Mouse (Mus musculus): ENCODE measurements around the gene Fam43a. TPM values are rescaled to one million over a fixed set of nuclear protein-coding genes. Genes with fewer than 3 reads are reported as not detected.

Gene Fam43a
- polyA plus RNA-seq, 1 experiment from 2014 or later, result 11.4 TPM

GRCm38 (mm10) chr16:30645841-30646558 lies 46.5 kb downstream of the Fam43a start:
- DNase-seq (ENCODE audit: low spot score), result no peak
- Histone ChIP-seq H3K27me3 (ENCODE audit: low read depth, poor library complexity, severe bottlenecking) (no peaks in the 10 kb centered on the region), H3K27ac (replicated peaks) (peak overlapping the region; percentile 55; the same call in 1 of the 2 replicates), H3K4me1 (peaks cover 12% of the 10 kb centered on the region), H3K36me3 (no peaks in the 10 kb centered on the region), H3K9me3 (replicated peaks) (peaks cover 3% of the 10 kb centered on the region; the same call in 1 of the 2 replicates), H3K4me3 (no peak overlapping the region)
- 30% methylated on average over 9 of the region's 9 CpGs for WGBS

GRCm38 (mm10) chr16:30646856-30647255 lies 47.3 kb downstream of the Fam43a start:
- Histone ChIP-seq H3K9me3 (replicated peaks) (peaks cover 3% of the 10 kb centered on the region; the same call in 1 of the 2 replicates), H3K27ac (replicated peaks) (no peak overlapping the region), H3K4me3 (no peak overlapping the region), H3K4me1 (peaks cover 8% of the 10 kb centered on the region), H3K27me3 (ENCODE audit: low read depth, poor library complexity, severe bottlenecking) (no peaks in the 10 kb centered on the region), H3K36me3 (no peaks in the 10 kb centered on the region)
- no peak for DNase-seq (ENCODE audit: low spot score)
- WGBS, result 80% methylated on average over 3 of the region's 3 CpGs

GRCm38 (mm10) chr16:30651292-30651691 lies 51.8 kb downstream of the Fam43a start:
- H3K4me3 ChIP-seq, result no peak overlapping the region
- no peaks in the 10 kb centered on the region for H3K36me3 ChIP-seq
- no peak overlapping the region for H3K27ac ChIP-seq (replicated peaks)
- no peaks in the 10 kb centered on the region; the same call in 1 of the 2 replicates for H3K9me3 ChIP-seq (replicated peaks)
- WGBS, result 92% methylated on average over 1 of the region's 1 CpGs
- peaks cover 10% of the 10 kb centered on the region for H3K4me1 ChIP-seq
- H3K27me3 ChIP-seq (ENCODE audit: low read depth, poor library complexity, severe bottlenecking), result no peaks in the 10 kb centered on the region
- no peak for DNase-seq (ENCODE audit: low spot score)

Other genes starting within 250 kb of the Fam43a start
- gene Atp13a3, start 193.7 kb upstream of the Fam43a start, polyA plus RNA-seq (2016; fragmentation: Nextera tagmentation; extraction: Ambion mirVana), result 7.1 and 7.8 TPM in 2 replicates
- 21.6 and 33.2 TPM in 2 replicates for gene Tmem44, start 48.9 kb upstream of the Fam43a start, polyA plus RNA-seq (2016; fragmentation: Nextera tagmentation; extraction: Ambion mirVana)
- 82.3 and 86.2 TPM in 2 replicates for gene Lsg1, start 12.1 kb upstream of the Fam43a start, polyA plus RNA-seq (2016; fragmentation: Nextera tagmentation; extraction: Ambion mirVana)

Measured in midbrain, embryonic 10.5 days (tissue).